Mouse (Mus musculus) mature B cell (primary cell): Measurements from ENCODE around the gene Zfp148.
"Not testable (repeated sequence)": the region's sequence is repeated elsewhere in the genome, so short reads cannot be mapped to it uniquely, and the experiment has no call there.

Experiments
- in situ Hi-C: fragments of 300-500 bp; cut with MboI; formaldehyde crosslinking; loops from 2 replicates; pipeline ENCODE4 v1.14.3; 2019

The Zfp148 gene

GRCm38 (mm10) chr16:33379944-33380881, at the start of gene Zfp148:
TSS of gene Zfp148 (plus strand) at chr16:33380836.
- in situ Hi-C loops, result not testable (repeated sequence)

- in situ Hi-C loops, result no loop called here
Observed at GRCm38 (mm10) chr16:33333015-33333414, 47.6 kb upstream of the Zfp148 start.

- in situ Hi-C loops, result no loop called here
Observed at GRCm38 (mm10) chr16:33337177-33337576, 43.5 kb upstream of the Zfp148 start.

- in situ Hi-C loops, result no loop called here
Observed at GRCm38 (mm10) chr16:33337681-33338080, 43.0 kb upstream of the Zfp148 start.

- in situ Hi-C loops, result no loop called here
Observed at GRCm38 (mm10) chr16:33338492-33338891, 42.1 kb upstream of the Zfp148 start.

GRCm38 (mm10) chr16:33339476-33339875, 41.2 kb upstream of the Zfp148 start:
- in situ Hi-C loops, result no loop called here

- in situ Hi-C loops, result no loop called here
Observed at GRCm38 (mm10) chr16:33342356-33342755, 38.3 kb upstream of the Zfp148 start.

- in situ Hi-C loops, result no loop called here
Observed at GRCm38 (mm10) chr16:33343106-33343505, 37.5 kb upstream of the Zfp148 start.

GRCm38 (mm10) chr16:33343601-33344000, 37.0 kb upstream of the Zfp148 start:
- in situ Hi-C loops, result no loop called here

GRCm38 (mm10) chr16:33344379-33344778, 36.3 kb upstream of the Zfp148 start:
- in situ Hi-C loops, result no loop called here

GRCm38 (mm10) chr16:33344875-33345274, 35.8 kb upstream of the Zfp148 start:
- in situ Hi-C loops, result no loop called here

- in situ Hi-C loops, result no loop called here
Observed at GRCm38 (mm10) chr16:33346376-33346775, 34.3 kb upstream of the Zfp148 start.

GRCm38 (mm10) chr16:33347134-33347533, 33.5 kb upstream of the Zfp148 start:
- in situ Hi-C loops, result no loop called here

- in situ Hi-C loops, result no loop called here
Observed at GRCm38 (mm10) chr16:33357805-33358204, 22.8 kb upstream of the Zfp148 start.

- in situ Hi-C loops, result no loop called here
Observed at GRCm38 (mm10) chr16:33365772-33366171, 14.9 kb upstream of the Zfp148 start.

GRCm38 (mm10) chr16:33368632-33369031, 12.0 kb upstream of the Zfp148 start:
- in situ Hi-C loops, result no loop called here

GRCm38 (mm10) chr16:33370836-33371235, 9.8 kb upstream of the Zfp148 start:
- in situ Hi-C loops, result no loop called here

GRCm38 (mm10) chr16:33372611-33373010, 8.0 kb upstream of the Zfp148 start:
- in situ Hi-C loops, result no loop called here

GRCm38 (mm10) chr16:33373326-33373725, 7.3 kb upstream of the Zfp148 start:
- in situ Hi-C loops, result no loop called here

- in situ Hi-C loops, result no loop called here
Observed at GRCm38 (mm10) chr16:33376266-33376665, 4.4 kb upstream of the Zfp148 start.

- in situ Hi-C loops, result no loop called here
Observed at GRCm38 (mm10) chr16:33379219-33379943, 1.3 kb upstream of the Zfp148 start.

- in situ Hi-C loops, result no loop called here
Observed at GRCm38 (mm10) chr16:33380882-33381613, 412 bp downstream of the Zfp148 start.
